Mouse (Mus musculus): ENCODE data around the gene Nsf.

GRCm38 (mm10) chr11:103816719-103817118 lies 137.1 kb downstream of the Nsf start:
- TF ChIP-seq CTCF (IDR thresholded peaks at IDR 0.05; ENCODE audit: low read depth, low read length) (no peak), POLR2A (IDR thresholded peaks at IDR 0.05; ENCODE audit: borderline replicate concordance, low read depth, low read length) (no peak)

Measured in bone marrow macrophage, adult 2 months (primary cell).